Mouse (Mus musculus) left cerebral cortex, adult 2 months (tissue): ENCODE measurements around the gene Bcl2l12. TPM values are rescaled to one million over a fixed set of nuclear protein-coding genes. Genes with fewer than 3 reads are reported as not detected.

ENCODE experiments used
- DNase-seq, 2 experiments: peaks; one replicate each; pipeline ENCODE4 v3.0.0; 2021 to 2022; ENCODE audit warnings: low spot score in 2 of 2, mixed read lengths in 1 of 2; ENCODE audit errors: extremely low spot score in 1 of 2
- H3K27ac ChIP-seq: fragments of 200-600 bp; 2 replicates; pipeline ENCODE4 v1.8.1; 2022
- H3K4me3 ChIP-seq: fragments of 200-600 bp; 2 replicates; pipeline ENCODE4 v1.8.1; 2022
- CTCF ChIP-seq: fragments of 200-600 bp; IDR thresholded peaks from 2 replicates; pipeline ENCODE4 v1.8.1; 2022; ENCODE audit warnings: antibody characterized with exemption, mild to moderate bottlenecking, moderate library complexity
- intact Hi-C: fragments of 180-260 bp; cut with DNase I; formaldehyde crosslinking; loops from one replicate; pipeline ENCODE4 v1.15.1; 2025
- long read RNA-seq, 2 experiments: library from polyadenylated mRNA; stranded (forward); transcript quantifications; one replicate each; pipeline ENCODE4 v2.0.0; 2021; ENCODE audit warnings: borderline mapping rate in 2 of 2
- total RNA-seq, 2 experiments: library from RNA; stranded (reverse); gene quantifications; 2 replicates each; pipeline ENCODE4 v1.2.3; 2021

The Bcl2l12 gene
- total RNA-seq, result 1 to 10 TPM; 3.0 to 3.8 TPM
- long read RNA-seq, experiment 1, result 0 reads
- long read RNA-seq, experiment 2, partial matches to known transcripts, result 0 of 1 reads
- long read RNA-seq, experiment 2, other reads (novel, unspliced or antisense), result 1 of 1 reads

- intact Hi-C loops, result loop anchor here (2.0 kb wide), 1 partner anchor 16 kb away; no protein-coding TSS in a partner anchor
- peak within 1 kb of the TSS; percentile 75 for H3K27ac ChIP-seq
- DNase-seq, result no peak
- H3K4me3 ChIP-seq, result peak within 1 kb of the TSS; percentile 76
- TF ChIP-seq CTCF, result no peak
These were observed at the start of gene Bcl2l12 for GRCm38 (mm10) chr7:44998501-44998955. TSS of gene Bcl2l12 (minus strand) at chr7:44998712.

- Histone ChIP-seq H3K27ac (no peak overlapping the region), H3K4me3 (no peak overlapping the region)
- intact Hi-C loops, result no loop called here
- no peak for DNase-seq
- no peak for TF ChIP-seq CTCF
These were observed 49.0 kb upstream of the Bcl2l12 start for GRCm38 (mm10) chr7:45047491-45047890.

GRCm38 (mm10) chr7:45046853-45047350 is 48.4 kb upstream of the Bcl2l12 start:
- intact Hi-C loops, result no loop called here
- H3K4me3 ChIP-seq, result no peak overlapping the region
- no peak overlapping the region for H3K27ac ChIP-seq
- no peak for TF ChIP-seq CTCF
- DNase-seq, result no peak

- no peak for TF ChIP-seq CTCF
- Histone ChIP-seq H3K4me3 (no peak overlapping the region), H3K27ac (no peak overlapping the region)
- DNase-seq, result no peak
- intact Hi-C loops, result no loop called here
These were observed 47.2 kb upstream of the Bcl2l12 start for GRCm38 (mm10) chr7:45045741-45046140.

- no peak for DNase-seq
- intact Hi-C loops, result no loop called here
- Histone ChIP-seq H3K4me3 (no peak overlapping the region), H3K27ac (no peak overlapping the region)
- TF ChIP-seq CTCF, result no peak
These were observed 44.8 kb upstream of the Bcl2l12 start for GRCm38 (mm10) chr7:45043307-45043706.

- TF ChIP-seq CTCF, result no peak
- intact Hi-C loops, result no loop called here
- DNase-seq, result no peak
- H3K4me3 ChIP-seq, result no peak overlapping the region
- H3K27ac ChIP-seq, result no peak overlapping the region
These were observed 42.3 kb upstream of the Bcl2l12 start for GRCm38 (mm10) chr7:45040851-45041250.

- Histone ChIP-seq H3K27ac (no peak overlapping the region), H3K4me3 (no peak overlapping the region)
- TF ChIP-seq CTCF, result no peak
- DNase-seq, result no peak
- intact Hi-C loops, result no loop called here
These were observed 39.9 kb upstream of the Bcl2l12 start for GRCm38 (mm10) chr7:45038411-45038810.

GRCm38 (mm10) chr7:45037720-45038361 is 39.3 kb upstream of the Bcl2l12 start:
- Histone ChIP-seq H3K4me3 (no peak overlapping the region), H3K27ac (no peak overlapping the region)
- TF ChIP-seq CTCF, result peak; percentile 66
- intact Hi-C loops, result no loop called here
- no peak for DNase-seq

GRCm38 (mm10) chr7:45036702-45037101 is 38.2 kb upstream of the Bcl2l12 start:
- intact Hi-C loops, result no loop called here
- Histone ChIP-seq H3K27ac (no peak overlapping the region), H3K4me3 (no peak overlapping the region)
- no peak; the same call in 1 of the 2 replicates for TF ChIP-seq CTCF
- DNase-seq, result no peak

GRCm38 (mm10) chr7:45035631-45036030 is 37.1 kb upstream of the Bcl2l12 start:
- Histone ChIP-seq H3K27ac (no peak overlapping the region), H3K4me3 (no peak overlapping the region)
- intact Hi-C loops, result no loop called here
- DNase-seq, result no peak
- no peak for TF ChIP-seq CTCF

GRCm38 (mm10) chr7:45033722-45034359 is 35.3 kb upstream of the Bcl2l12 start:
- no peak for TF ChIP-seq CTCF
- intact Hi-C loops, result no loop called here
- no peak for DNase-seq
- H3K4me3 ChIP-seq, result no peak overlapping the region
- no peak overlapping the region for H3K27ac ChIP-seq

- DNase-seq, result no peak
- intact Hi-C loops, result no loop called here
- H3K4me3 ChIP-seq, result no peak overlapping the region
- TF ChIP-seq CTCF, result no peak
- H3K27ac ChIP-seq, result no peak overlapping the region
These were observed 32.3 kb upstream of the Bcl2l12 start for GRCm38 (mm10) chr7:45030857-45031256.
